In genomic region chr11:62493701-62494100, GRCm38 (mm10) we compare ENCODE assay signal across 24 mouse cellular contexts. TPM values are rescaled to one million over a fixed set of nuclear protein-coding genes. Genes with fewer than 3 reads are reported as not detected.
A peak's percentile ranks its signal among the peaks of the same experiment; 100 is the strongest.
DNase-seq lines count a peak whose midpoint lies in the region; TF ChIP-seq lines count a peak whose summit lies in the region.
"Had no signal": no experiment of that assay in that cellular context is flagged by ENCODE, and none has a peak within 500 bp of the region (broad histone marks: within the 10 kb centered on the region; RNA-seq: fewer than 3 reads in every experiment).

No protein-coding gene starts in this region.

- H3K9ac ChIP-seq in ES-Bruce4 (ENCODE audit: low read depth, poor library complexity, severe bottlenecking) (peak overlapping the region; percentile 50), ES-E14 (ENCODE audit: insufficient read depth, low read depth, low read length, poor library complexity, severe bottlenecking) (peak overlapping the region; percentile 61; the same call in 1 of the 2 replicates)
- H3K9ac ChIP-seq: embryonic facial prominence, embryonic 13.5 days; embryonic facial prominence, embryonic 15.5 days; forebrain, embryonic 13.5 days; forebrain, embryonic 15.5 days; forebrain, postnatal 0 days had no signal

- peaks cover 94% of the 10 kb centered on the region for H3K4me1 ChIP-seq in E14TG2a.4 (replicated peaks; ENCODE audit: low read depth, low read length)
- peaks cover 5% of the 10 kb centered on the region for H3K4me1 ChIP-seq in ES-Bruce4 (ENCODE audit: control insufficient read depth, insufficient read depth, low read length)
- H3K4me1 ChIP-seq in ES-E14 (ENCODE audit: control insufficient read depth in 2 of 2, insufficient read depth in 2 of 2, low read length in 2 of 2, poor library complexity in 1 of 2): peaks cover 19 to 33% of the 10 kb centered on the region in 2 experiments
- peaks cover 16% of the 10 kb centered on the region for H3K4me1 ChIP-seq in brown adipose tissue, adult 24 weeks (ENCODE audit: control insufficient read depth, insufficient read depth, insufficient read length, low read length)
- H3K4me1 ChIP-seq in forebrain, embryonic 10.5 days: peaks cover 22% of the 10 kb centered on the region

- no peak for DNase-seq in ES-E14 (ENCODE audit: low read depth, low spot score)
- DNase-seq in forebrain, embryonic 10.5 days (ENCODE audit: extremely low spot score, low spot score): no peak
- DNase-seq in heart, postnatal 25 days (ENCODE audit: low spot score): no peak
- no peak for DNase-seq in heart, postnatal 14 days
- DNase-seq in lung, postnatal 14 days: no peak
- DNase-seq: adrenal gland, adult 8-10 months; adrenal gland, postnatal 14 days; adrenal gland, postnatal 36 days; cerebellum, adult 11 months; cerebellum, adult 18-20 months; cerebellum, adult 8-10 months; cerebellum, adult 9-11 months; cerebellum, postnatal 14 days; cerebellum, postnatal 36 days; embryo, embryonic 11 days; forebrain, postnatal 0 days had no signal

- H3K27me3 ChIP-seq in E14TG2a.4 (ENCODE audit: insufficient read depth, low read length) (no peaks in the 10 kb centered on the region), ES-Bruce4 (ENCODE audit: control insufficient read depth, insufficient read depth, low read length, poor library complexity, severe bottlenecking) (no peaks in the 10 kb centered on the region)
- H3K27me3 ChIP-seq in forebrain, embryonic 10.5 days (ENCODE audit: poor library complexity, severe bottlenecking): no peaks in the 10 kb centered on the region
- H3K27me3 ChIP-seq: embryonic facial prominence, embryonic 13.5 days; embryonic facial prominence, embryonic 15.5 days; forebrain, embryonic 13.5 days; forebrain, embryonic 15.5 days had no signal

- TF ChIP-seq CTCF in E14TG2a.4 (conservative IDR thresholded peaks at IDR 0.05; ENCODE audit: low read length) (no peak), ES-Bruce4 (IDR thresholded peaks at IDR 0.05; ENCODE audit: low read depth, low read length) (no peak)

- no peak for TF ChIP-seq POLR2A in ES-Bruce4 (IDR thresholded peaks at IDR 0.05; ENCODE audit: insufficient read depth, low read length)

- H3K27ac ChIP-seq in ES-Bruce4 (ENCODE audit: insufficient read depth, low read length) (peak overlapping the region; percentile 98), ES-E14 (ENCODE audit: insufficient read depth, low read depth, low read length, poor library complexity, severe bottlenecking) (peak overlapping the region; percentile 92; the same call in 1 of the 2 replicates)
- H3K27ac ChIP-seq in brown adipose tissue, adult 24 weeks (replicated peaks; ENCODE audit: low read depth, low read length): peak overlapping the region; percentile 94; the same call in 1 of the 2 replicates
- no peak overlapping the region for H3K27ac ChIP-seq in forebrain, embryonic 10.5 days
- H3K27ac ChIP-seq: embryonic facial prominence, embryonic 15.5 days; forebrain, embryonic 13.5 days; forebrain, embryonic 15.5 days had no signal

- in situ Hi-C loops in ES-E14 (cut with MboI; ENCODE audit: low sequenced_read_pairs in 2 of 2, unreplicated experiment in 2 of 2): no loop called here

- TF ChIP-seq EP300 in ES-Bruce4 (IDR thresholded peaks at IDR 0.05; ENCODE audit: insufficient read depth, low read depth, low read length): no peak

- H3K36me3 ChIP-seq in E14TG2a.4 (ENCODE audit: insufficient read depth, low read length) (no peaks in the 10 kb centered on the region), ES-Bruce4 (ENCODE audit: control insufficient read depth, insufficient read depth, low read length, poor library complexity, severe bottlenecking) (no peaks in the 10 kb centered on the region), ES-E14 (ENCODE audit: control insufficient read depth, insufficient read depth, low read length, poor library complexity, severe bottlenecking) (no peaks in the 10 kb centered on the region)
- H3K36me3 ChIP-seq in forebrain, embryonic 10.5 days (replicated peaks): 0 out of 2 replicates have a peak, but pooled peaks cover 3% of the 10 kb centered on the region
- H3K36me3 ChIP-seq: embryonic facial prominence, embryonic 13.5 days; embryonic facial prominence, embryonic 15.5 days; forebrain, embryonic 15.5 days had no signal

- H3K9me3 ChIP-seq in E14TG2a.4 (ENCODE audit: low read length) (no peaks in the 10 kb centered on the region), ES-Bruce4 (replicated peaks; ENCODE audit: control insufficient read depth, insufficient read depth, low read length, poor library complexity, severe bottlenecking) (no peaks in the 10 kb centered on the region), ES-E14 (ENCODE audit: control insufficient read depth, insufficient read depth, low read depth, low read length) (no peaks in the 10 kb centered on the region)
- no peaks in the 10 kb centered on the region for H3K9me3 ChIP-seq in forebrain, embryonic 10.5 days
- H3K9me3 ChIP-seq: embryonic facial prominence, embryonic 13.5 days; embryonic facial prominence, embryonic 15.5 days; forebrain, embryonic 13.5 days; forebrain, embryonic 15.5 days had no signal

- intact Hi-C loops in heart, postnatal 25 days (cut with DNase I): loop anchor here (2.0 kb wide), 1 partner anchor 37 kb away; no protein-coding TSS in a partner anchor
- intact Hi-C loops in heart, postnatal 14 days (cut with DNase I): no loop called here

- WGBS in forebrain, embryonic 10.5 days: 96% methylated on average over 6 of the region's 6 CpGs

- H3K4me3 ChIP-seq in E14TG2a.4 (replicated peaks; ENCODE audit: low read length): peak overlapping the region; percentile 69
- no peak overlapping the region for H3K4me3 ChIP-seq in ES-Bruce4 (ENCODE audit: low read depth, low read length)
- peak overlapping the region in 1 of 2 experiments; percentile 37; a peak in 1 of 4 replicates for H3K4me3 ChIP-seq in ES-E14 (ENCODE audit: insufficient read depth in 1 of 2, low read depth in 1 of 2, low read length in 2 of 2, poor library complexity in 1 of 2, severe bottlenecking in 1 of 2)
- no peak overlapping the region for H3K4me3 ChIP-seq in brown adipose tissue, adult 24 weeks (ENCODE audit: insufficient read depth, low read depth, low read length)
- no peak overlapping the region for H3K4me3 ChIP-seq in forebrain, embryonic 10.5 days
- H3K4me3 ChIP-seq: embryonic facial prominence, embryonic 13.5 days; embryonic facial prominence, embryonic 15.5 days; erythroblast, embryonic 14.5 days; forebrain, embryonic 13.5 days; forebrain, embryonic 15.5 days had no signal

TF ChIP-seq in ES-E14, 5 proteins besides CTCF, POLR2A, EP300 and RAD21:
- no peak for TF ChIP-seq ZC3H11A (IDR thresholded peaks at IDR 0.05; ENCODE audit: borderline replicate concordance, low read depth, low read length)
- no peak for TF ChIP-seq HCFC1 (IDR thresholded peaks at IDR 0.05; ENCODE audit: borderline replicate concordance, insufficient read depth, low read length)
- no peak for TF ChIP-seq ZNF384 (IDR thresholded peaks at IDR 0.05; ENCODE audit: low read depth, low read length)
- TF ChIP-seq CHD2 (IDR thresholded peaks at IDR 0.05; ENCODE audit: low read depth, low read length): no peak

RNA-seq across cellular contexts. Expression of gene Ncor1, which starts 35.4 kb away (rescaled TPM):
- polyA plus RNA-seq in ES-Bruce4 (2011; ENCODE audit: insufficient read depth, insufficient read length, low read depth, missing spikeins): 281 and 327 TPM in 2 replicates
- 186 and 206 TPM in 2 replicates for total RNA-seq in ES-E14 (2012; rRNA removed)
- 78.8 and 119 TPM in 2 replicates for polyA plus RNA-seq in brown adipose tissue, adult 24 weeks (2012; ENCODE audit: insufficient read depth, insufficient read length, missing spikeins)
- 125 and 130 TPM in 2 replicates for polyA plus RNA-seq in forebrain, embryonic 10.5 days (2016; fragmentation: Nextera tagmentation; extraction: Ambion mirVana)
- total RNA-seq in heart, postnatal 25 days (2021): 100 to 1,000 TPM; 126 TPM
- 100 to 1,000 TPM; 132 to 136 TPM for total RNA-seq in heart, postnatal 14 days (2021)

RNA-seq across cellular contexts. Expression of gene Pigl, which starts 35.4 kb away (rescaled TPM):
- polyA plus RNA-seq in ES-Bruce4 (2011; ENCODE audit: insufficient read depth, insufficient read length, low read depth, missing spikeins): 12.7 and 14.1 TPM in 2 replicates
- 21.9 and 25.8 TPM in 2 replicates for total RNA-seq in ES-E14 (2012; rRNA removed)
- 4.2 and 4.7 TPM in 2 replicates for polyA plus RNA-seq in brown adipose tissue, adult 24 weeks (2012; ENCODE audit: insufficient read depth, insufficient read length, missing spikeins)
- polyA plus RNA-seq in forebrain, embryonic 10.5 days (2016; fragmentation: Nextera tagmentation; extraction: Ambion mirVana): 19.5 and 19.7 TPM in 2 replicates
- 1 to 10 TPM; 2.8 to 3.3 TPM for total RNA-seq in heart, postnatal 25 days (2021)
- 1 to 10 TPM; 3.8 to 4.3 TPM for total RNA-seq in heart, postnatal 14 days (2021)

RNA-seq across cellular contexts. Expression of gene Cenpv, which starts 45.4 kb away (rescaled TPM):
- 66.9 and 77.3 TPM in 2 replicates for polyA plus RNA-seq in ES-Bruce4 (2011; ENCODE audit: insufficient read depth, insufficient read length, low read depth, missing spikeins)
- 66.5 and 68.0 TPM in 2 replicates for total RNA-seq in ES-E14 (2012; rRNA removed)
- 41.7 and 45.2 TPM in 2 replicates for polyA plus RNA-seq in brown adipose tissue, adult 24 weeks (2012; ENCODE audit: insufficient read depth, insufficient read length, missing spikeins)
- 35.6 and 38.6 TPM in 2 replicates for polyA plus RNA-seq in forebrain, embryonic 10.5 days (2016; fragmentation: Nextera tagmentation; extraction: Ambion mirVana)
- 10 to 100 TPM; 22.5 to 26.4 TPM for total RNA-seq in heart, postnatal 25 days (2021)
- total RNA-seq in heart, postnatal 14 days (2021): 10 to 100 TPM; 16.8 to 20.0 TPM

RNA-seq across cellular contexts. Expression of gene Ubb, which starts 57.3 kb away (rescaled TPM):
- polyA plus RNA-seq in ES-Bruce4 (2011; ENCODE audit: insufficient read depth, insufficient read length, low read depth, missing spikeins): 626 and 640 TPM in 2 replicates
- total RNA-seq in ES-E14 (2012; rRNA removed): 1,350 and 1,664 TPM in 2 replicates
- 359 and 432 TPM in 2 replicates for polyA plus RNA-seq in brown adipose tissue, adult 24 weeks (2012; ENCODE audit: insufficient read depth, insufficient read length, missing spikeins)
- 3,270 and 3,283 TPM in 2 replicates for polyA plus RNA-seq in forebrain, embryonic 10.5 days (2016; fragmentation: Nextera tagmentation; extraction: Ambion mirVana)
- 100 to 1,000 TPM; 561 to 624 TPM for total RNA-seq in heart, postnatal 25 days (2021)
- 100 to 1,000 TPM; 658 to 665 TPM for total RNA-seq in heart, postnatal 14 days (2021)
